Mouse (Mus musculus) limb, embryonic 10.5 days (tissue): ENCODE results near the gene Fastkd3. TPM values are rescaled to one million over a fixed set of nuclear protein-coding genes. Genes with fewer than 3 reads are reported as not detected.

Source experiments
- polyA plus RNA-seq: library from polyadenylated mRNA; unstranded; fragments of >200 nt; fragmentation: Nextera tagmentation; extraction: Ambion mirVana; gene quantifications from 2 replicates; pipeline ENCODE4 v1.2.1, GENCODE M21; 2016

Fastkd3 gene
- polyA plus RNA-seq, 1 experiment from 2014 or later, result 59.2 TPM

Other genes with a start within 250 kb of the Fastkd3 start
- gene Mtrr, start 85 bp upstream of the Fastkd3 start, polyA plus RNA-seq, result 25.2 and 28.7 TPM in 2 replicates
- 0.34 and 0.95 TPM in 2 replicates for gene 1700001L19Rik, start 15.2 kb downstream of the Fastkd3 start, polyA plus RNA-seq